Comparison of ENCODE assay signal across 14 mouse cellular contexts in the genomic region with DNA sequence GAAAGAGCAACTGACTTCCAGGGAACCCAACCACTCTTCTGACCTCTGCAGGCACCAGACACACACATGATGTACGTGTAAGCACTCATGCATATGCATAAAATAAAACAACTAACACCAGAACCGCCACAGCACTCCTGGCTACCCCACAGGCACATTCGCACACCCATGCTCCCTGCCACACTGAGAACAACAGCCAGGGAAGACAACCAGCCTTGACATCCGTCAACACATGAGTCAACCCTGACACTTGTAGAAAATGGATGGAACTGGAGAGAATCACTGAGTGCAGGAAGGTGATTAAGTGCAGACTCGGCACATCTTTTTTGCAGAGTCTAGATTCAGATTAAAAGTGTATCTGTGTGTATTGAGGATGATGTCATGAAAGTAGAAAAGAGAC.
"Had no signal": no experiment of that assay in that cellular context is flagged by ENCODE, and none has a peak within 500 bp of the region (broad histone marks: within the 10 kb centered on the region; RNA-seq: fewer than 3 reads in every experiment).

No protein-coding gene starts in this region.

- H3K9ac ChIP-seq: liver, embryonic 13.5 days had no signal

- H3K27me3 ChIP-seq: liver, embryonic 13.5 days had no signal

- H3K4me2 ChIP-seq: liver, embryonic 13.5 days; midbrain, embryonic 11.5 days had no signal

- H3K9me3 ChIP-seq: liver, embryonic 13.5 days had no signal

- H3K27ac ChIP-seq: left cerebral cortex, adult 2 months; liver, embryonic 13.5 days; stomach, postnatal 0 days had no signal

- H3K4me3 ChIP-seq: left cerebral cortex, adult 2 months; liver, embryonic 13.5 days had no signal

- DNase-seq: kidney, postnatal 10 days; kidney, postnatal 36 days; layer of hippocampus, postnatal 36 days; liver, embryonic 13.5 days; lung, adult 2 months; lung, postnatal 14 days; lung, postnatal 4 days; midbrain, embryonic 14.5 days; thymus, adult 2 months; thymus, postnatal 14 days; thymus, postnatal 4 days had no signal
